Mouse (Mus musculus): Measurements from ENCODE around the gene Ttc9b. TPM values are rescaled to one million over a fixed set of nuclear protein-coding genes. Genes with fewer than 3 reads are reported as not detected.
A peak's percentile ranks its signal among the peaks of the same experiment; 100 is the strongest.

Gene Ttc9b
- polyA plus RNA-seq (2015; fragmentation: Nextera tagmentation; extraction: Ambion mirVana): 0.07 TPM in 1 of 2 replicates, not detected in the other

DNA sequence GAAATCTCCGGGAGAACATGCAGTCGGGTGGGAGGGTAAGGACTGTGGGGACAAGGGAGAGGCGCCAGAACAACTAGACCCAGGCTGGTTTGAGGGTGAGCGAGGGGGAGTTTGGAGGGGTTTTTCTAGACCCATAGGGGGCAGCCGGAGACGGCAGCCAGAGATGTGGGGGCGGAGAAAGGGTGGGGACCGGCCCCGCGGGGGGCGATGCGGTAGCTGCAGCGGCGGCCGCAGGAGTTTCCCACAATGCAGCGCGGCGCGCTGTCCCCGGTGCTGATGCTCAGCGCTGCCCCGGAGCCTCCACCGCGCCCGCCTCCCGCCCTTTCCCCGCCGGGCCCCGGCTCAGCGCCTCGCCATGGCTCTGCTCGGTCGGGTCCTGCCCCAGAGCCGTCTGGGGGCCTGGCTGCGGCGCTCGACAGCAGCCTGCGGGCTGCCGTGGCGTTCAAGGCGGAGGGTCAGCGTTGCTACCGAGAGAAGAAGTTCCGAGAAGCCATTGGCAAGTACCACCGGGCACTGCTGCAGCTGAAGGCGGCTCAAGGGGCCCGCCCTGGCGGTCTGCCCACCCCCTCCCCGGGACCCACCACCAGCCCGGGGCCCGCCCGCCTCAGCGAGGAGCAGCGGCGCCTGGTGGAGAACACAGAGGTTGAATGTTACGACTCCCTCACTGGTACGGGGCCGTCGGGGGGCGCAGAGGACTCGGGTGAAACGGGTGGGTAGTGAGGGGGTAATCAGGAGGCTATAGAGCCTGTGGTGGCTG lies at the start of gene Ttc9b:
Gene Ttc9b, plus strand, starts transcription at position 235 of the 757 bp plus-strand sequence.
- no peak within 1 kb of the TSS for H3K27ac ChIP-seq (ENCODE audit: low read length)
- no peak; the same call in 1 of the 2 replicates for ATAC-seq (replicated peaks; ENCODE audit: extremely low read depth, insufficient read depth, low FRiP score)
- H3K9me3 ChIP-seq (replicated peaks; ENCODE audit: control insufficient read depth, low read length): no peaks in the 10 kb centered on the region
- H3K4me1 ChIP-seq (ENCODE audit: control insufficient read depth, insufficient read depth, low read length): no peaks in the 10 kb centered on the region
- peaks cover 2% of the 10 kb centered on the region for H3K36me3 ChIP-seq (ENCODE audit: control insufficient read depth, insufficient read depth)
- H3K9ac ChIP-seq (ENCODE audit: low read length): no peak within 1 kb of the TSS
- peak within 1 kb of the TSS; percentile 38 for H3K4me2 ChIP-seq (ENCODE audit: low read depth, low read length)
- WGBS: 4% methylated on average over 57 of the region's 62 CpGs
- H3K4me3 ChIP-seq (ENCODE audit: low read length): peak within 1 kb of the TSS; percentile 13
- peaks cover 75% of the 10 kb centered on the region for H3K27me3 ChIP-seq (ENCODE audit: control insufficient read depth, insufficient read depth, low read length)

DNA sequence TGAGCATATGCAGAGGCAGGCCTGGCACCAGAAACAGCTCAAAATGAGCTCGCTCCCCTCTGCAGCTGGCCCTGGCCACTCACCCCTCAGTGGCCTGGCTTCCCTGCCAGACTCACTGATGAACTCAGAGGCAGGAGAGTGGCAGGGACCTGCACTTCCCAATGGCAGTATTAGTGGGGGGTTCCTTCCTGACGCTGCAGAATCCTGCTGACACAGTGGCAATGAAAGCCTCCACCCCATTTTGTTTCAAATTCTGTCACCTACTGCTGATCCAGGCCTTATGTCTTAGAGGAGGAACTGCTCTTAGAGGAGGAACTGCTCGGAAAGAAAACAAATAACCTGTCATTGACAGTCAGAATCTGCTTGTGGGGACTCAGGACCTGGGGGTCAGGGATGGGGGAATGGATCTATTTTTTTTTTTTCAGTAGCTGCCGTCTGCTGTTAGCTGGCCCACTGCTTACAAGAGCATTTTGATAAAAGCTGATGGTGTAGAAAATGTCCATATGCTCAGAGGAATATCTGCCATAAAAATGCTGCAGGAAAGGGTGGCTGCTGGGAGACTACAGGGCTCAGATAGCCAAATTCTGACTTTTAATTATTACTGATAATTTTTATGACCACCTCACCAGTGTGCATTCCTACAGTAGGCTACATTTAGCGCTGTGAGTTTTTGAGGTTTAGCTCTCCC lies 48.9 kb upstream of the Ttc9b start:
- peak overlapping the region; percentile 83 for H3K27ac ChIP-seq (ENCODE audit: low read length)
- no peak overlapping the region for H3K4me2 ChIP-seq (ENCODE audit: low read depth, low read length)
- peaks cover 4% of the 10 kb centered on the region; the same call in 1 of the 2 replicates for H3K36me3 ChIP-seq (ENCODE audit: control insufficient read depth, insufficient read depth)
- peak overlapping the region; percentile 56 for H3K9ac ChIP-seq (ENCODE audit: low read length)
- no peak overlapping the region for H3K4me3 ChIP-seq (ENCODE audit: low read length)
- peaks cover 91% of the 10 kb centered on the region for H3K4me1 ChIP-seq (ENCODE audit: control insufficient read depth, insufficient read depth, low read length)
- H3K9me3 ChIP-seq (replicated peaks; ENCODE audit: control insufficient read depth, low read length): no peaks in the 10 kb centered on the region
- 45% methylated on average over 5 of the region's 5 CpGs for WGBS
- no peaks in the 10 kb centered on the region for H3K27me3 ChIP-seq (ENCODE audit: control insufficient read depth, insufficient read depth, low read length)
- no peak for ATAC-seq (replicated peaks; ENCODE audit: extremely low read depth, insufficient read depth, low FRiP score)

GRCm38 (mm10) chr7:27605499-27606285 lies 48.0 kb upstream of the Ttc9b start:
- Histone ChIP-seq H3K9me3 (replicated peaks; ENCODE audit: control insufficient read depth, low read length) (no peaks in the 10 kb centered on the region), H3K27ac (ENCODE audit: low read length) (peak overlapping the region; percentile 83), H3K4me1 (ENCODE audit: control insufficient read depth, insufficient read depth, low read length) (peaks cover 89% of the 10 kb centered on the region), H3K9ac (ENCODE audit: low read length) (peak overlapping the region; percentile 43), H3K4me3 (ENCODE audit: low read length) (no peak overlapping the region), H3K36me3 (ENCODE audit: control insufficient read depth, insufficient read depth) (peaks cover 8% of the 10 kb centered on the region; the same call in 1 of the 2 replicates), H3K4me2 (ENCODE audit: low read depth, low read length) (peak overlapping the region; percentile 29), H3K27me3 (ENCODE audit: control insufficient read depth, insufficient read depth, low read length) (no peaks in the 10 kb centered on the region)
- 46% methylated on average over 9 of the region's 9 CpGs for WGBS
- ATAC-seq (replicated peaks; ENCODE audit: extremely low read depth, insufficient read depth, low FRiP score): peak; percentile 39

- H3K9ac ChIP-seq (ENCODE audit: low read length): peak overlapping the region; percentile 0; the same call in 1 of the 2 replicates
- no peak for ATAC-seq (replicated peaks; ENCODE audit: extremely low read depth, insufficient read depth, low FRiP score)
These were observed 47.0 kb upstream of the Ttc9b start for GRCm38 (mm10) chr7:27606481-27607254.

GRCm38 (mm10) chr7:27607580-27607979 lies 46.1 kb upstream of the Ttc9b start:
- Histone ChIP-seq H3K9me3 (replicated peaks; ENCODE audit: control insufficient read depth, low read length) (no peaks in the 10 kb centered on the region), H3K36me3 (ENCODE audit: control insufficient read depth, insufficient read depth) (peaks cover 11% of the 10 kb centered on the region; the same call in 1 of the 2 replicates), H3K9ac (ENCODE audit: low read length) (peak overlapping the region; percentile 49), H3K27me3 (ENCODE audit: control insufficient read depth, insufficient read depth, low read length) (no peaks in the 10 kb centered on the region), H3K27ac (ENCODE audit: low read length) (peak overlapping the region; percentile 76), H3K4me3 (ENCODE audit: low read length) (no peak overlapping the region), H3K4me1 (ENCODE audit: control insufficient read depth, insufficient read depth, low read length) (peaks cover 72% of the 10 kb centered on the region), H3K4me2 (ENCODE audit: low read depth, low read length) (peak overlapping the region; percentile 34; the same call in 1 of the 2 replicates)
- peak; percentile 76 for ATAC-seq (replicated peaks; ENCODE audit: extremely low read depth, insufficient read depth, low FRiP score)
- 30% methylated on average over 5 of the region's 5 CpGs for WGBS

More at GRCm38 (mm10) chr7:27606481-27607254, 47.0 kb upstream of the Ttc9b start:
- WGBS: 52% methylated on average over 10 of the region's 10 CpGs
- Histone ChIP-seq H3K27ac (ENCODE audit: low read length) (peak overlapping the region; percentile 83), H3K4me2 (ENCODE audit: low read depth, low read length) (peak overlapping the region; percentile 34; the same call in 1 of the 2 replicates), H3K4me3 (ENCODE audit: low read length) (no peak overlapping the region), H3K9me3 (replicated peaks; ENCODE audit: control insufficient read depth, low read length) (no peaks in the 10 kb centered on the region), H3K36me3 (ENCODE audit: control insufficient read depth, insufficient read depth) (peaks cover 11% of the 10 kb centered on the region; the same call in 1 of the 2 replicates), H3K27me3 (ENCODE audit: control insufficient read depth, insufficient read depth, low read length) (no peaks in the 10 kb centered on the region), H3K4me1 (ENCODE audit: control insufficient read depth, insufficient read depth, low read length) (peaks cover 80% of the 10 kb centered on the region)

DNA sequence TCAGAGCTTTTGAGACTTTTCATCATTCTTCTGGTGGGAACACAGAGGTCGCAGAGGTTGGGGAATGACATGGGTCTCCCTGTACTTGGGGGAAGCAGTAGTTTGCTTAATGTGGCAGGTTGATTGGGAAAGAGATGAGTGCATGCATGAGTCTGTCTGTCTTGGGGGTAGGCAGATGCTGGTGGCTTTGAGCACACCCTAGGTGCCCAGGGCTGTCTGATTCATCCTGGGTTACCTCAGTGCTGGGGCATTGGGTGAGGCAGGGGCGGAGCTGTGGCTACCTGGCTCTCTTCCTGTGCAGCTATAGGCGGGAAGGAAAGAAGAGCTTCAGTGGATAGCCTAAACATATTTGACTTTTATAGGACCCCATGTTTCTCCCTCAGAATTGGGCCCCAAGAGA lies 45.6 kb upstream of the Ttc9b start:
- Histone ChIP-seq H3K4me1 (ENCODE audit: control insufficient read depth, insufficient read depth, low read length) (peaks cover 71% of the 10 kb centered on the region), H3K27me3 (ENCODE audit: control insufficient read depth, insufficient read depth, low read length) (no peaks in the 10 kb centered on the region), H3K9me3 (replicated peaks; ENCODE audit: control insufficient read depth, low read length) (no peaks in the 10 kb centered on the region), H3K4me2 (ENCODE audit: low read depth, low read length) (no peak overlapping the region), H3K27ac (ENCODE audit: low read length) (peak overlapping the region; percentile 76), H3K36me3 (ENCODE audit: control insufficient read depth, insufficient read depth) (peaks cover 11% of the 10 kb centered on the region; the same call in 1 of the 2 replicates), H3K4me3 (ENCODE audit: low read length) (no peak overlapping the region), H3K9ac (ENCODE audit: low read length) (peak overlapping the region; percentile 49; the same call in 1 of the 2 replicates)
- WGBS: 85% methylated on average over 3 of the region's 3 CpGs
- ATAC-seq (replicated peaks; ENCODE audit: extremely low read depth, insufficient read depth, low FRiP score): no peak

- Histone ChIP-seq H3K27ac (ENCODE audit: low read length) (peak overlapping the region; percentile 26), H3K4me2 (ENCODE audit: low read depth, low read length) (0 out of 2 replicates have a peak overlapping the region, but pooled peaks have one; percentile 2), H3K36me3 (ENCODE audit: control insufficient read depth, insufficient read depth) (peaks cover 11% of the 10 kb centered on the region; the same call in 1 of the 2 replicates), H3K9ac (ENCODE audit: low read length) (0 out of 2 replicates have a peak overlapping the region, but pooled peaks have one; percentile 3), H3K4me3 (ENCODE audit: low read length) (no peak overlapping the region), H3K4me1 (ENCODE audit: control insufficient read depth, insufficient read depth, low read length) (peaks cover 72% of the 10 kb centered on the region), H3K9me3 (replicated peaks; ENCODE audit: control insufficient read depth, low read length) (no peaks in the 10 kb centered on the region), H3K27me3 (ENCODE audit: control insufficient read depth, insufficient read depth, low read length) (no peaks in the 10 kb centered on the region)
- 29% methylated on average over 4 of the region's 4 CpGs for WGBS
- 0 out of 2 replicates have a peak, but pooled peaks have one; percentile 24 for ATAC-seq (replicated peaks; ENCODE audit: extremely low read depth, insufficient read depth, low FRiP score)
These were observed 44.4 kb upstream of the Ttc9b start for GRCm38 (mm10) chr7:27609285-27609684.

GRCm38 (mm10) chr7:27609688-27610087 lies 44.0 kb upstream of the Ttc9b start:
- WGBS: 29% methylated on average over 2 of the region's 2 CpGs
- H3K27me3 ChIP-seq (ENCODE audit: control insufficient read depth, insufficient read depth, low read length): no peaks in the 10 kb centered on the region
- no peak overlapping the region for H3K4me3 ChIP-seq (ENCODE audit: low read length)
- H3K36me3 ChIP-seq (ENCODE audit: control insufficient read depth, insufficient read depth): peaks cover 11% of the 10 kb centered on the region; the same call in 1 of the 2 replicates
- no peak for ATAC-seq (replicated peaks; ENCODE audit: extremely low read depth, insufficient read depth, low FRiP score)
- peak overlapping the region; percentile 26 for H3K27ac ChIP-seq (ENCODE audit: low read length)
- H3K4me2 ChIP-seq (ENCODE audit: low read depth, low read length): 0 out of 2 replicates have a peak overlapping the region, but pooled peaks have one; percentile 2
- no peak overlapping the region for H3K9ac ChIP-seq (ENCODE audit: low read length)
- H3K4me1 ChIP-seq (ENCODE audit: control insufficient read depth, insufficient read depth, low read length): peaks cover 68% of the 10 kb centered on the region
- no peaks in the 10 kb centered on the region for H3K9me3 ChIP-seq (replicated peaks; ENCODE audit: control insufficient read depth, low read length)

Data from heart, embryonic 16.5 days (tissue).